Mouse (Mus musculus) cerebellum, postnatal 36 days (tissue): Measurements from ENCODE around the gene Swsap1.

Source experiments
- DNase-seq, 2 experiments: peaks; one replicate each; pipeline ENCODE4 v3.0.0; 2021 to 2022; ENCODE audit warnings: mixed read lengths in 2 of 2

Gene Swsap1

GRCm38 (mm10) chr9:21936692-21937570 is 18.6 kb upstream of the Swsap1 start, which contains the start of gene Plppr2:
Gene Plppr2, plus strand, starts transcription at chr9:21937033.
- peak; percentile 99 to 100 for DNase-seq

GRCm38 (mm10) chr9:21937711-21938175 is 17.8 kb upstream of the Swsap1 start:
- no peak for DNase-seq

- no peak for DNase-seq
Measured at GRCm38 (mm10) chr9:21938234-21938855, 17.2 kb upstream of the Swsap1 start.

- no peak for DNase-seq
Measured at GRCm38 (mm10) chr9:21943046-21943445, 12.5 kb upstream of the Swsap1 start.

GRCm38 (mm10) chr9:21943638-21944037 is 11.9 kb upstream of the Swsap1 start:
- no peak for DNase-seq

GRCm38 (mm10) chr9:21944267-21944666 is 11.3 kb upstream of the Swsap1 start:
- no peak for DNase-seq

- no peak for DNase-seq
Measured at GRCm38 (mm10) chr9:21947540-21948130, 7.9 kb upstream of the Swsap1 start.

GRCm38 (mm10) chr9:21948146-21948545 is 7.4 kb upstream of the Swsap1 start:
- no peak for DNase-seq

GRCm38 (mm10) chr9:21948790-21949189 is 6.8 kb upstream of the Swsap1 start:
- DNase-seq: no peak

GRCm38 (mm10) chr9:21950322-21950721 is 5.2 kb upstream of the Swsap1 start:
- no peak for DNase-seq

GRCm38 (mm10) chr9:21951977-21952376 is 3.6 kb upstream of the Swsap1 start:
- DNase-seq: no peak

- DNase-seq: no peak
Measured at GRCm38 (mm10) chr9:21953600-21953999, 2.0 kb upstream of the Swsap1 start.

- DNase-seq: no peak
Measured at GRCm38 (mm10) chr9:21954635-21955034, 920 bp upstream of the Swsap1 start.

GRCm38 (mm10) chr9:21955225-21955569 is 358 bp upstream of the Swsap1 start:
- no peak for DNase-seq

GRCm38 (mm10) chr9:21958372-21958771 is 2.8 kb downstream of the Swsap1 start:
- no peak for DNase-seq

GRCm38 (mm10) chr9:21959244-21959643 is 3.7 kb downstream of the Swsap1 start:
- DNase-seq: no peak

- no peak for DNase-seq
Measured at GRCm38 (mm10) chr9:21960135-21960534, 4.6 kb downstream of the Swsap1 start.

- DNase-seq: peak in 1 of 2 experiments; percentile 39
Measured at GRCm38 (mm10) chr9:21960558-21961208, 5.1 kb downstream of the Swsap1 start.

GRCm38 (mm10) chr9:21961366-21961980 is 5.9 kb downstream of the Swsap1 start:
- DNase-seq: peak in 1 of 2 experiments; percentile 17

GRCm38 (mm10) chr9:21962010-21962409 is 6.5 kb downstream of the Swsap1 start:
- peak in 1 of 2 experiments; percentile 21 for DNase-seq

- peak; percentile 43 to 63 for DNase-seq
Measured at GRCm38 (mm10) chr9:21962416-21963059, 7.0 kb downstream of the Swsap1 start.

GRCm38 (mm10) chr9:21963417-21963816 is 7.9 kb downstream of the Swsap1 start, which contains the start of gene Epor:
Gene Epor, minus strand, starts transcription at chr9:21963506.
- DNase-seq: no peak
